Mouse (Mus musculus) heart, postnatal 36 days (tissue): ENCODE data around the gene Gm28230. TPM values are rescaled to one million over a fixed set of nuclear protein-coding genes. Genes with fewer than 3 reads are reported as not detected.

ENCODE experiments used
- DNase-seq, 2 experiments: peaks; one replicate each; pipeline ENCODE4 v3.0.0; 2021 to 2022
- intact Hi-C: fragments of 180-260 bp; cut with DNase I; formaldehyde crosslinking; loops from one replicate; pipeline ENCODE4 v1.15.1; 2025
- total RNA-seq, 2 experiments: library from RNA; stranded (reverse); gene quantifications; 2 replicates each; pipeline ENCODE4 v1.2.3; 2021

The Gm28230 gene
- total RNA-seq, 2 experiments from 2014 or later = not detected

DNA sequence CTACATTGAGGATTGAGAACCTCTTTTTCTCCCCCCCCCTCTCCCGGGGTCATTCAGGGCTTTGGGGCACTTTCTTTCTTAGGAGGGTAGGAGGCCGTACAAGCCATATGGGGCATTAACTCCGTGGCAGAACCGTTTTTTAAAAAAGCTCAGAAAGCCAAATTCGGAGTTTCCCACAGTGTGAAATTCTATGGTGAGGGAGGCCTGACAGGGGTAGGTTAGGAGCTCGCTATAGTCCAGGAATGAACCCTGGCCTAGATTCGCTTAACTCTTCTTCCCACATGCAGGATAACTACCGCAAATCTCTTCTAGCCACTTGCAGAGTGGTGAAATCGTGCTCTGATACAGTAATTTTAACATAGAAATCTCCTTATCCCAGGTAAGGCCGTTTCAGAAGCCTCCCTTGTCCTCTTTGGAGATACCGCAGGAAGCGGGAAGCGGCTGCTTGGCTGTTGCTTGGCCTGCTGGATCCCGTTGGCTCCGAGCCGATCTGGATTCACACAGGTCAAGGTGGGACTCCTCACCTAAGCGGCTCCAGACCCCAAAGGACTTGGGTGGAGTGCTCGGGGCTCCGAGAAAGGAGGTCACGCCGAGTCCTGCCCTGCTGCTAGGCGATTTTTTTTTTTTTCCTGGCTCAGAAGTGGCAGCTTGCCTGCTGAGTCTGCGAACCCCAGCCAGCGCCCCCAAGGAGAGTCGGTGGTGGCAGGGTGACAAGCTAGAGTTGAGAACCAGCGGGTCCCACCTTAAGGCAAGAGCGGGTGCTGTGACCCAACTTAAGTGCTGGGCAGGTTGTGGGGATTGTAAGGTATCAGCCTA is 8.7 kb downstream of the Gm28230 start:
- no peak for DNase-seq
- intact Hi-C loops = loop anchor here (5.0 kb wide), 1 partner anchor 83 kb away; no protein-coding TSS in a partner anchor

DNA sequence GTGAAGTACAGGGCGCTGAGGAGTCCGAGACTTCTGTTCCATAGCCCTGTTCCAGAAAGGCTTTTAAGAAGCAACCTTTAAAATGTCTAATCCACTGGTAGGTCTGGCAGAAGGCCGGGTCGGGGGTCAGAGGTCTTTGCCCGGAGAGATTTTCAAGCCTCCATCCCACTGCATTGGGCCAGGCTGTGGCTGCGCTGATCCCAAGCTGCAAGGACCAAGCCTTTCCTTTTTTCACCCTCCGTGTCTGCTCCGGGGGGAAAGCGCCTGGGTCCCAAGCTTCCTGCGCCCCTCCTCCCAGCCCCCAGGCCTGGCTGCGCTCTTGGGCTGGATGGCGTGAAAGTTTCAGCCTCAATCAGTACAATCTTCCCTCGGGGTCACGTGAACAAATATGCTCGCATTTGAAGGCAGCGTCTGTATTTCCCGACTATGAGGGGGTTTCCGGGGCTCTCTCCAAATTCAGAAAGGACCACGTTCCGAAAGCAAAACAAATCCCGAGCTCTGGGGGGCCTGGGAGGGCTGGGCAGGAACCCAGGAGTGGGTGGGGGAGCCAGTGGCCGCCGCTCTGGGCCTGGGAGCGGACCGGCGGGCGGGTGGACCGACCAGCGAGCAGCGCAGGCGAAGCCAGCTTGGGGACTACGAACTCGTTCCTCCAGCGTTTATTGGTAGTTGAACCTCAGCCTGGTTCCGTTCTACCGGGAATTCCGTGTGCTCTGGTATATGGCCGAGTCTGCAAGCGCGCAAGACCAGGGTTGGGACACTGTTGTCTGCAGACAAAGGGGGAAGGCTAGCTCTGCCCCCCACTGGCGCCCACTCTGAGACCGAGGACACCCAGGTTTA is 9.5 kb downstream of the Gm28230 start:
- DNase-seq = no peak
- intact Hi-C loops = loop anchor here (5.0 kb wide), 1 partner anchor 84 kb away; no protein-coding TSS in a partner anchor

DNA sequence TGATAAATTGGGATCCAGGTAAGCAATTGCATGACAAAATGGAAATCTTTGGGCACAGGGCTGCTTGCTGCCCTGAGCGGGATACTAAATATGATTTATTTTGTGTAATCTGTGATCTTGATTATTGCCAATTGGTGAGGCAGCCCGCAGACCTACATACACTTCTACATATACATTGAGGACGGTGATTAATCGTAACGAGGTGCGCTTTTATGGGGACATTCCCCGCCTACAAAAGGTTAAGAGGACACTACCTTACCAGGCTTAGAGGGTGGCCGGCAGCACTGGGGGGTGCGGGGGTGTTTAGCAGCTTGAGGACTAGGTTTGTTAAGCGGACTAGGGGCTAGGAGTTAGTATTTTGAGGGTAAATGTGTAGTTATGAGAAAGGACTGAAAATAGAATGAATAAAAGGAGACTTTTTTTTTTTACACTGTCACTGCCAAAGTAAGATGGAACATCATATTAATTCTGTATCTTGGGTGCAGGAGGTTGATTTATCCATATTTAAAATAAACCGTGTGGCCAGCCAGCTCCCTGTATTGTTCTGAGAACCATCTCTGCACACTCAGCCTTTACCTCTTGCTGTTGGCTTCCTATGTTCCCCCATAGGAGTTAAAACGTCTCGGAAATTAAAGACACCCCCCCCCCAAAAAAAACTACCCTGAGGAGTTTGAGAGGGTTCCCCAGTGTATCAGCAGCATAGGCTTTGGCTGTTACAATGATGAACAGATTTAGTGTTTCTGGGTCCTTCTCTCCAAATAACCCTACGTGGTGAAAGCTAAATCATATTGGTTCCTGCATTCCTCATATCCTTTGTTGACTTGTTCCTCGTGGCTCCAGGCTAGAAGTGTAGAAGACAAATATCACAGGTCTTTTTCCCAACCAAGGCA is 10.4 kb downstream of the Gm28230 start:
- intact Hi-C loops = loop anchor here (5.0 kb wide), 1 partner anchor 85 kb away; no protein-coding TSS in a partner anchor
- no peak for DNase-seq

DNA sequence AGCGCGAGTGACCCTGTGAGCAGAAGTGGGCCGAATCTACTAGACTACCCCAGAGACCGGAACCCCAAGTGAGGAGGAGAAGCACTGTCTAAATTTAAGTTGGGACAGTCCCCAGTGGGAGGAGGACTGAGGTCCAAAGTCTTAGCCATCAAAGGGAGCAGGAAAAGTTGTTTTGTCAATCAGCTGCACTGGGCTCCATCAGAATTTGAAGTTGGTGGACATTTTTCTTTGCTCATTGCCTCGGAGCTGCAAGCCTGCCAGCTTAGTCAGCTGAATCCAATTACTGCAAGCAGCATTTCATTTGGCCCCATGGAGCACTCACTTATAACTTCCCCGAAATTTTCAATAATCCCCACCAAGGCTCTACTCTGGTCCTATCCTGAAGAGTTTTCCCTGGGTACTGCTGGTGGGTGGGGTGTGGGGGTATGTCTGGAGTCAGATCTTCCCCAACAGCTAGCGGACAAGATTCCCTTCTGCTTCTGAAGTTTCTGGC is 11.1 kb downstream of the Gm28230 start:
- intact Hi-C loops = loop anchor here (5.0 kb wide), 1 partner anchor 85 kb away; no protein-coding TSS in a partner anchor
- DNase-seq = no peak

DNA sequence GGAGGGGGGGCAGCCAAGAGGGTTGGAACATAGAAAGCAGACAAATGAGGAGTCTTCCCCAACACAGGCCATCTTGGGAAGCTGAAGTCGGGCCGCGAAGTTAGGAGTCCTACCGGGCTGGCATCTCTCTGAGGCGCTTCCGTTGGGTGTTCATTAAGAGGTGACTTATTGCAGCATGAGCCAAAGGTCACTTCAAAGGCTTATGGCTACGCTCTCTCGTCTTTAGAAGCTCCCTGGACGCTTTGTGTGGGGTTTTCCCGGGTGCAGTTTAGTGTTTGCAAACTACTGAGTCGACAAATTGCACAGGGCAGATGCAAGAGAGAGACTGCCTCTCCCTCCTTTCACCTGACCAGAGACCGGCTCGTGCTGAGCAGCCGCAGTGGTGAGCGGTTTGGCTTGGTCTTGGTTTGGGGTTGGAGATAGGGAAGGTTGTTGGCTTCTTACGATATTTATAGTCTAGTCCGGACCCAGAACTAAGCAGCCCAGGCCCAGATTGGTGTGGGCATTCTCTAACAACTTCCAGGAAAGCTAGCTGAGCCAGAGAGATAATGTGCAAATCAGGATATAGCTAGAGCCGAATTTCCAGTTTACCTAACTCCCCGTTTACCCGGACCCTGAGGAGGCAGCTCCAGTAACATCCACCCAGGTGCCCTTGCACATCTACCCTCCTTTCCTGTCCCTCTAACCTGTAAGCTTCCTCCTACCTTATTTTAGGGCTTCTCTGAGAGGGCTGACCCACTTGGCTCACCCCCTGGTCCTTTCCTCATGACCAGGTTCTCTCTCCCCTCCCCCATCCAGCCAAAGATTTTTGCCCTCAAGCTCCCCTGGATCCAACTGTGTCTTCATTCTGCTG is 12.3 kb downstream of the Gm28230 start:
- DNase-seq = no peak
- intact Hi-C loops = loop anchor here (5.0 kb wide), 1 partner anchor 87 kb away; no protein-coding TSS in a partner anchor

DNA sequence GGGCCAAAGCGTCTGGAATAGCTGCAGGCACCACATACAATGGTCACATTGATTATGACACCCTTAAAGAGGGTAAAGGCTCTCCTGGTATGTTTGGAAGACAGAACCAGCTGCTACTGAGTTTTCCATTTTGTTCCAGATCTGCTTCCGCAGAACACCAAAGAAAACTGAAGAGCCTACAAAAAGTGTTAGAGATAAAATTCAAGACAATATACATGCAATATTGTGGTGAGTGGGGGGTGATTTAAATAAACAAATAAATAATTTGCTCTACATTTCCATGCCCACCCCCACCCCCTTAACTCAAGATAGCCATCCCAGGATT is 12.9 kb downstream of the Gm28230 start:
- intact Hi-C loops = loop anchor here (5.0 kb wide), 1 partner anchor 87 kb away; no protein-coding TSS in a partner anchor
- no peak for DNase-seq

DNA sequence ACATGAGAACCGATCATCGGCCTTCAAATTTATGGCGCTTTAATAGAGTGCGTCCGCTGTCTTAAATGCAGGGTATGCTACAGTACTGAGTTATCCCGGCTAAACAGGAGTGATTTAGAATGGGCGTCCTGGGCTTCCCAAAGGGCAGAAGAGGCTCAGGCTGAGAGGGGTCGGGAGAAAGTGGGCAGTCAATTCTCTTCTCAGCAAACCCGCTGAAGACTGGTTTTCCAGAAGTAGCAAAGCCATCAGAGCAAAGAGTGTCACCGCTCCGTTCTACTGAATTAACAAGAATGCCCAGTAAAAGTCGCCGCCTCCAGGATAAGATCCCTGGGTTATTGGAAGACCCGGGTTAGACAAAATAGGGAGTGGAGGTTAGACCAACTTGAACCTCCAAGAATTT is 13.3 kb downstream of the Gm28230 start:
- no peak for DNase-seq
- intact Hi-C loops = loop anchor here (5.0 kb wide), 1 partner anchor 88 kb away; no protein-coding TSS in a partner anchor

DNA sequence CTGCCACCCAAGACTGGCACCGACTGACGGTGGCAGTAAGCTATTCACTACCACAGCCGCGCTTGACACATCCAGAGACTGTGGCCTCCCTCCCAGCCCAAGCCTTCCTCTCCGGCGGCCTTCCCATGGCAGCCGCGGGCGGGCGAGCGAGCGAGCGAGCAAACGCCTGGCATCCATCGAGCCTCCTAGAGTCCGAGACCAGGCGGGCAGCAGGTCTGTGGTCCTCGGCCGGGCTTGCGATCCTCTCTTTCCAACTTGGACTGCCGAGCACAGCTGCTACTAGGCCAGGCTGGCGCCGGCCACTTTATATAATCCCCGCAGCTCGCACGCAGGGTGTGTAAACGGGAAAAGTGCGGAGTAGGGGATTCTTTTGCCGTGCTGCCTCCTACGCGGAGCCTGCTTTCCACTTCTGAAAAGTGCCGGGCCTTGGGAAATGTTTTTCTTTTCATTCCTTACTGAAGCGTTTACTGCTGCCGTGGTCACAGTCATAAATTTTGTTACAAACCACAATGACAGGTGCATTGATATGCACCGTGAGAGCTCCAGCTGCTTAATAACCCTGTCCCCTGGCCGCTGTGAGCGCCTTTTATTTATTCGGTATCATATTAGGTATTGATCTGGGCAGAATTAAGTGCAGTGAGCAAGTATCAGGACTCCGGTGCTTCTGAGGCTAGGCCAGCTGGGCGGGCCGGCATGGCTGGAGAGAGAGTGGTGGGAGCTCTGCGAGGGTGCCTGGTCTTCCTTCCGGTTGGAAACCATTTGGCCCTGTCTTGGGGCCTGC is 14.0 kb downstream of the Gm28230 start:
- intact Hi-C loops = no loop called here
- no peak for DNase-seq

DNA sequence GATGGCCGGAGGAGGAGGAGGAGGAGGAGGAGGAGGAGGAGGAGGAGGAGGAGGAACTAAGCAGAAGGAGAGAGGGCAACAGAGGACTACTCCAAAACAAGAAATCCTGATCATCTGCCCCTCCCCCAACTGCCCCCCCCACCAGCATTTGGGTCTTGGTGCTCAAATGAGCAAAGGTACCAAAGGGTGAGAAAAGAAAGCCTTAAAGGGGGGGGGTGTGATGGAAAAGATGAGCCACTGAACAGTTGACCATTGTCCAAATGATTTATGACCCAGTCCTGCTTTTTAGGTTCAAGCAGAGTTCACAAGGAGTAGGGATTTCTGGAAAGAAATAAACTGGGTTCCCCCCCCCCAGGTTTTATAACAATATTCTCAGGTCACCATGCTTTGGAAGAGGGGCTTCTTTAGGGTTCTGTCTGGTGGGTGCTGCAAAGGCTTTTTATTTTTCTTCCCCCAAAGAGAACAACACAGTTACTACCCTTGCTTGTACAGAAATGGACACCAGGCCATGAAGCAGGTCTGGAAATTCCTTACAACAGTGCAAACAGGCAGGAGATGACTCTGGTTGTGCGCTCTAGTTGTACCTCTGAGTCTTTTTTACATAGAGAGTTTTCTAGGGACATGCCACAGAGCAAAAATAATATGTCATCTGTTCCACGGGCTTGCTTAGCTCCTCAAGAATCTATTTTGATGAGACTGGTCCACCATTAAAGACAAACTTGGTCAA is 14.9 kb downstream of the Gm28230 start:
- no peak for DNase-seq
- intact Hi-C loops = no loop called here

DNA sequence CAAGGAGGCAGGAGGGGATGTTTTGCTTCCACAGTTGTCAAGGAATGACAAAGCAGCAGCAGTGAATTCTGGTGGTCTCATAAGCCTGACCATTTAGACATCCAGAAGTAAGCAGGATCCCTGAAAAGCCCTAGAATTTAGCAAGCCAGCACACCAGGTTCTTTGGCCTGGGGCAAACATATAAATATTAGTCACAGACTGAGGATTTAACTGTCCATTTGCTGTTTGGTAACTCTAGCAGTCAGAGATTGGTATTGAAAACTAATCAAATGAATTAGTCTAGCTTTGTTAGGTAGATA is 15.4 kb downstream of the Gm28230 start:
- no peak for DNase-seq
- intact Hi-C loops = no loop called here

DNA sequence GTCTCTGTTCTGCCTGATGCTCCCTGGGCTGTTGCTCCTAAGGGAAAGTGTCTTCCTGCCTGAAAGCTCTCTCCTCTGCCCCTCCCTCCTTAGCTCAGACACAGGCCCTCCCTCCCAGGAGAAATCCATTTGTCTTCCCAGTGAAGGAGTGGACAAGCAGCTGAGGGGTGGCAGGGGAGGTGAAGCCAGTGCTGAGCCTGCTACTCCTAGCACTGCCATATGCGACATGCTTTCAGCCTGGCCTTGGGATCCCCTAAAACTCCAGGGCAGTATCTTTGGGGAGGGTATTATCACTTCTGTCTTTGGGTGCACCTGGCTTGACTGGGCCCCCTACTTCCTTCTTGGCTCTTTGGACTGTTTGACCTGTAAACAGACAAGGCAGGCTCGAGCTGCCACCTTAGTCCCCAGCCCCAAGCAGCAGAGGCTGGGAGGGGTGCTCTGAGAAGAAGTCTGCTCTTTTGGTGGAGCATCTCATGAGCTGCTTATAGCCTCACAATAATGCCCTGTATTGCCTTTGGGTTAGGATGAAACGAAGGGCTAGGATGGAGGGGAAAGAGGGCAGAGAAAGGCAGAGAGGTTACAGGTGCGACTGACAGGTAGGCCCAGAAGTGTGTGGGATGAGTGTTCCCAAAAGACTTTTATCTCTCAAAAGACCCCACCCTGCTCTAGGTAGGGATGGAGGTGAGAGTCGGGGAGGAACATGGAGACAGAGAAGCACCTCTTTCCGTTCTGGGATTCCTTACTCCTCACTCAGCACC is 19.2 kb downstream of the Gm28230 start:
- intact Hi-C loops = no loop called here
- DNase-seq = no peak

DNA sequence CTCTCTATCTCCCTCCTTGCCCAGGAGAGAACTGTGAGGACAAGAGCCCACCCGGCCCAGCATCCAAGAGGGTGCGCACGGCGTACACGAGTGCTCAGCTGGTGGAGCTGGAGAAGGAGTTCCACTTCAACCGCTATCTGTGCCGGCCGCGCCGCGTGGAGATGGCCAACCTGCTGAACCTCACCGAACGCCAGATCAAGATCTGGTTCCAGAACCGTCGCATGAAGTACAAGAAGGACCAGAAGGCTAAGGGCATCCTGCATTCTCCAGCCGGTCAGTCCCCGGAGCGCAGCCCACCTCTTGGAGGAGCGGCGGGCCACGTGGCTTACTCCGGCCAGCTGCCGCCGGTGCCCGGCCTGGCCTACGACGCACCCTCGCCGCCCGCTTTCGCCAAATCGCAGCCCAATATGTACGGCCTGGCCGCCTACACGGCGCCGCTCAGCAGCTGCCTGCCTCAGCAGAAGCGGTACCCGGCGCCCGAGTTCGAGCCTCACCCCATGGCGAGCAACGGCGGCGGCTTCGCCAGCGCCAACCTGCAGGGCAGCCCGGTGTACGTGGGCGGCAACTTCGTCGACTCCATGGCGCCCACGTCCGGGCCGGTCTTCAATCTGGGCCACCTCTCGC is 19.9 kb downstream of the Gm28230 start:
- DNase-seq = no peak
- intact Hi-C loops = no loop called here

DNA sequence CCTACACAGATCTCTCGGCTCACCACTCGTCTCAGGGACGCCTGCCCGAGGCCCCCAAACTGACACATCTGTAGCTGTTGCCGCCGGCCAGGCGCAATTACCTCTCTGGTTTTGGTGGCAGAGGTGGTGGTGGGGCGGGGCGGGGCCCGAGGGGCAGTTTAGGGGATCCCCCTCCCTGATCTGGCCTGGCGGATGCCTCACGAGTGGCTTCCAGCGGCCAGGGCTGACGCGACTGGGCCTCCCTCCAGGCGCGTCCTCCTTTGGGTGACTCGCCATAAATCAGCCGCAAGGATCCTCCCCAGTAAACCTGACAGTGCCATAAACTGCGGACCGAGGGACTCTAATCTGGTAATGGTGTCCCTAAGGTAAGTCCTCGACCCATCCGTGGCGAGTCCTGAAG is 20.5 kb downstream of the Gm28230 start:
- intact Hi-C loops = no loop called here
- DNase-seq = no peak

DNA sequence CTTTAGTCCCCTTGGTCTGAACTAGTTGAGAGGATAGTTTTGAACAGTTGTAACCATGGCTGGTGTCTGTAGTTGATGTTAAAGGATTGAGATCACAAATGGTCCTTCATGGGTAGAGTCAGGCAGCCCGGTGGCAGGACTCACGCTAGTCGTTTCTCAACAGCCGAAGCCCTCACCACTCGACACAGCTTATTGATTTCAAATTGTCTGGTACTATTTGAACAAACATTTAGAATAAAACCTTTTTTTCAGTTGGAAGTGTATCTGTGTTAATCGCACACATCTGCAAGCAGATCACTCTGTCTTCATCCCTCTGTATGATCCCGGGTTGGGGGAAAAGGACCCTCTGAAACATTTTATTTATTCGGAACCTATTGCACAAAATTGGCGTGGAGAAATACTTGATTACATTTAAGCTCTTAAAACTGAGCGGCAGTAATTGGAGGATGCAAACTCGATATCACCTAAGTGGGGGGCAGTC is 21.2 kb downstream of the Gm28230 start:
- intact Hi-C loops = no loop called here

DNA sequence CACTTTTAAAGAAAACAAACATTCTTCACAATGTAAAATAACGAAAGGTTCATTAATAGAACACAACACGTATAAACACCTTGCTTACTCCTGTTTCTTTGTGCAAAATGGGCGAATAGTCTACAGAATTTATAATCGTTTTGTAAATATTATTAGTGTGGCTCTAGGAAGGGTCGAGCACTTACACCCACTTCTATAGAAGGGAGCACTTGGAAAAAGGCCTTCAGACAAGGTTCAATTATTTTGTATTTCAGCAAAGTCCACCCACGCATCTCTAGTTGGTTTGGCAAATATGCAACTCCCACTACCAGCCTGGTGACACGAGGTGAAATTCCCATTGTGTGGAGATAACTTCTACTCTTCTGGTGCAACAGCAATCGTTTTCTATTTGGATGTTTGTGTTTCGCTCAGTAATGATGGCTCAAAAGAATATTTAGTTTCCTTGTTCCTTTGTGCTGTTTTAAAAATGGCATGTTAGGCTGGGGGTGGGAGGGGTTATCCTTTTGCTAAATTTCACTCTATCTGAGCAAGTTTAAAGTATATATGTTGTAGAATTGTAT is 22.0 kb downstream of the Gm28230 start:
- DNase-seq = no peak
- intact Hi-C loops = no loop called here

More for the DNA sequence above, 21.2 kb downstream of the Gm28230 start:
- no peak for DNase-seq

DNA sequence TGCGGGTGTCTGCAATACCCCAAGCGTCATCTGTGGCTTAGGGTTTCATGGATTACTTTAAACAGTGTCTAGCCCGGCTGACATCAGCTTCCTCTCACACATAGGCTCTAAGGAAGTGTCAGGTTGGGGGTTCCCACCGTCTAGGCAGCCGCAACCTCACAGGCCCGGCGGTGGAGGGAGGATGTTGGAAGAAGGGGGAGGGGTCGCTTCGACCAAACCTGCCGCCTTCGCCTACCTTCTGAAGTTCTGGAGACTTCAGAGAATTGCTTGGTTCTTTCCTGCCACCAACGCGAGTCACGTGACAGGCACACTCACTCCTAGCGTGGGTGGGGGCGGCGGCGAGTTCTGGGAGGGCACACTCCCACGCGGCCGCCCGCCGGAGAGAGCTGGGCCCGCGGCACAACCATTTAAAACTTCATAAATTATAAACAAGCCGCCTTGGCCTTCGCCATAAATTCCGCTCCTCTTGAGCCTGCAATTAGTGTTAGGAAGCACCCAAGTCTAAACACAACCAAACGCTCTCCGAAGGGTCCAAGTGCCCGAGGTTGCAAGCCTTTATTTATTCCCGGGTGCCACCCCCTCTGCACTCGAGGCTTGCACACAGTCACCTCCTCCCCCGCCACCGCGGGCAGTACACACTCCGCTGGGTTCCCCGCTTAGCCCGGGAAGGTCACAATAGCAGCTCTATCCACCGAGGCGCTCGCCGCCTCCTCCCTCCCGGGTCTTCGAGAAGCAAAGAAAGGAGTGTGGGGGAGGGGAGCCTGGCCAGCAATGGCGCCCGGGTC is 23.0 kb downstream of the Gm28230 start:
- intact Hi-C loops = no loop called here

More for the DNA sequence above, 23.0 kb downstream of the Gm28230 start:
- no peak for DNase-seq
